Mouse (Mus musculus) MEL (cell line): ENCODE data around the gene Scd4.

Source experiments
- CHD2 ChIP-seq: IDR thresholded peaks from 2 replicates; pipeline ENCODE4 v1.6.1; 2011; ENCODE audit warnings: low read length, improper control_type of control experiment
- CTCF ChIP-seq, 3 experiments: IDR thresholded peaks in 2 of 3; conservative IDR thresholded peaks in 1 of 3; 2 replicates each; pipeline ENCODE4 v1.5.1; 2011 to 2012; ENCODE audit warnings: low read length in 3 of 3, low read depth in 2 of 3, mild to moderate bottlenecking in 2 of 3, improper control_type of control experiment in 1 of 3, inconsistent platforms in 1 of 3, mixed read lengths in 1 of 3, moderate library complexity in 1 of 3; ENCODE audit not compliant: control insufficient read depth in 1 of 3, insufficient read depth in 1 of 3, poor library complexity in 1 of 3, severe bottlenecking in 1 of 3
- EP300 ChIP-seq, 2 experiments: IDR thresholded peaks; 2 replicates each; pipeline ENCODE4 v1.6.1; 2011; ENCODE audit warnings: improper control_type of control experiment in 2 of 2, low read length in 2 of 2, low read depth in 1 of 2, mild to moderate bottlenecking in 1 of 2
- NELFE ChIP-seq: IDR thresholded peaks from 2 replicates; pipeline ENCODE4 v1.6.1; 2011; ENCODE audit warnings: low read depth, low read length, improper control_type of control experiment
- POLR2A ChIP-seq, 2 experiments: IDR thresholded peaks; 2 replicates each; pipeline ENCODE4 v1.6.1; 2011 to 2012; ENCODE audit warnings: low read length in 2 of 2, mild to moderate bottlenecking in 2 of 2, control low read depth in 1 of 2, improper control_type of control experiment in 1 of 2, low read depth in 1 of 2, moderate library complexity in 1 of 2; ENCODE audit not compliant: control insufficient read depth in 1 of 2, insufficient read depth in 1 of 2, poor library complexity in 1 of 2
- POLR2AphosphoS2 ChIP-seq: IDR thresholded peaks from 2 replicates; pipeline ENCODE4 v1.6.1; 2011; ENCODE audit warnings: low read length, improper control_type of control experiment
- POLR2AphosphoS5 ChIP-seq: IDR thresholded peaks from 2 replicates; pipeline ENCODE4 v1.6.1; 2012; ENCODE audit warnings: low read depth, borderline replicate concordance, mild to moderate bottlenecking, inconsistent platforms, low read length, moderate library complexity, mixed read lengths
- ZMIZ1 ChIP-seq: IDR thresholded peaks from 2 replicates; pipeline ENCODE4 v1.6.1; 2012; ENCODE audit warnings: low read depth, mild to moderate bottlenecking, inconsistent platforms, low read length, improper control_type of control experiment, moderate library complexity

DNA sequence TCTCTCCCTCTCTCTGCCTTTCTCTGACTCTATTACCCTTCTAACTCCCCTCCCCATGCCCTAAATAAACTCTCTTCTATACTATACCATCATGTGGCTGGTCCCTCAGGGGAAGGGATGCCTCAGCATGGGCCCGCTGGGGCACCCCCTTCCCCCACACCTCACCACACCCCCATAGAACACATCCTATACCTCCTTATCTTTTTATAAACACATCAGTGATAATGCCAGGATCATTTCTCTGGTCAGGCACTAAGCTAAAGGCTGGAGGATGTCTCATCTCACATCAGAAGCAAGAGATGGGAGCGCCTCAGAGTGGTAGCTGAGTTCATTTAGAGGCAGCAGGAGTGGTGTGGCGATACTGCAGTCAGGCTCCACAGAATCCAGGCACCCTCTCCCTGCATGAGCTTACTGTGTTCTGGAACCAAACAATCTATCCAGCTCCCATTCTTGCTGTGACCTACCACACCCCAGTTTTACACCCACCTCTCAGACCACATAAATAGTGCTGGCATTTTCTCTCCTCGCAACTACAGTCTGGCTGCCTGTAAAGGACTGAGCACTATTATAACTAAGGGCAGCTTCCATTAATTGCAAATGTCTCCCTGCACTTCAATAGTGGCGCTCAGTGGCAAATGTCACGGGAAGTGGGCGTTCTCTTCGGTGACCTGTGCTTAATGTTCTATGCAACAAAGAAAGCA, 21.4 kb upstream of the Scd4 start:
- TF ChIP-seq EP300 (IDR thresholded peaks at IDR 0.05; ENCODE audit: low read depth in 1 of 2, low read length in 2 of 2) (no peak), POLR2AphosphoS5 (no peak), CHD2 (no peak), CTCF (IDR thresholded peaks at IDR 0.05 in 2 of 3, conservative IDR thresholded peaks at IDR 0.05 in 1 of 3; ENCODE audit: control insufficient read depth in 1 of 3, insufficient read depth in 1 of 3, low read depth in 2 of 3, low read length in 3 of 3, poor library complexity in 1 of 3, severe bottlenecking in 1 of 3) (no peak), POLR2A (IDR thresholded peaks at IDR 0.05; ENCODE audit: control insufficient read depth in 1 of 2, insufficient read depth in 1 of 2, low read depth in 1 of 2, low read length in 2 of 2, poor library complexity in 1 of 2) (no peak), NELFE (no peak), POLR2AphosphoS2 (no peak), ZMIZ1 (no peak)
